Mouse (Mus musculus) kidney, postnatal 10 days (tissue): ENCODE results near the gene Capn10.
A peak's percentile ranks its signal among the peaks of the same experiment; 100 is the strongest.

ENCODE experiments used
- DNase-seq: peaks from one replicate; pipeline ENCODE4 v3.0.0; 2021; ENCODE audit warnings: mixed read lengths

The Capn10 gene

DNA sequence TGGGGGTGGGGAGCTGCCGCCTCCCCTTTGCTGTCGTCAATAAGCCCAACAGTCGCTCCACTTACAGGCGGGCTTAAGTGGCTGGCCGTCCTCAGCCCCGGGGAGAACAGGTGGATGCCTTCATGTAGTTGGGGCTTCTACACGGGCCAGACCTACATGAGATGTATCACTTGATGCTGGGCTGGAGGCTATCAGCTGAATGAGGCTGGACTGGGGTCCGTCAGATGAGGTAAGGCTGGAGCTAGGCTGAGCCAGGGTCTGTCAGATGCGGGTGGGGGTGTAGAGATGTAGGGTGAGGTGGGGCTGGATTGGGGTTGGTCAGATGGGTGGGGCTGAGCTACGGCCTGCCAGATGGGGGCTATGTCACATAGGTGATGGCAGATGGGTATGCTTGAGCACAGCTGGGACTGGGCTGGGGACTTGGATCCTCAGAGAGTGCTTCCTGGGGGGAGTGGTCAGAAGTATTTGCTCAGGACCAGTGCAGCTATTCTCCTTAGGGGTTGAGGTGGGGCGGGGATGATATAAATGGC is 45.0 kb downstream of the Capn10 start:
- DNase-seq, result no peak

DNA sequence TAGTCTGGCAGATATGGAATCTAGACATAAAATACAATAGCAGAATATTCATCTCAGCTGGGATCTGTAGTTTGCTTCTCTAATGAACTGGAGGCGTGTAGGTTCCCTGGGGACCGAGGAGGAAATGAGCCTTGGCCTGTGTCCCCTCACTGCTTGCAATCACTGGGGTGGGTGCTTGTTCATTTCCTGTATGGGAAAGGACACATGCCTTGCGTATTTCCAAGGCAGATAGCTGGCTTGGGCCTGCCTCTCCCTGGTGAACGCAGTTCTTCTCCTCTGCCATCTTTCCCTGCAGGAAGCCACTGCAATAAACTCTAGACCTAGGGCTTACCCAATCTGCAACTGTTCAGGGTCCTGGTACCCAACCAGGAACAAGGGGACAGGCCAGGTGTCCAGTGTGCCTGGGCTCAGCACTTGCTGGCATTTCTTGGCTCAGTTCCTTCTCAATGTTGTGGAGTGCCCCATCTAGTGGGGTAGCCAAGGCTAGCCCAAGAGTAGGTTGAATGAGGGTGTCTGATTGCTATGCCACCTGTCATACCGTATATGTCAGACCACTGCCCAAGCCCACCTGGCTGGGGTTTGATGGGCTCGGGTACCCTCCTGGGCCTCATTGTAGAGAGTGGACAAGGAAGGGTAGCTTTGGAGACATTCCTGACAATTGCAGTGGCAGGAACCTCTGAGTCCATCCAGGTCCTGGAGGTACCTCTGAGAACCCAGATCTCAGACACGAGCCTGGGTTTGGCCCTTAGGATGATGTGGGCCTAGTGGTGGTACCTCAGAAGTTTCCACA is 47.1 kb downstream of the Capn10 start:
- peak; percentile 82 for DNase-seq

GRCm38 (mm10) chr1:92982931-92983605 is 48.9 kb downstream of the Capn10 start:
- no peak for DNase-seq

GRCm38 (mm10) chr1:92984999-92985398 is 50.8 kb downstream of the Capn10 start:
- no peak for DNase-seq

DNA sequence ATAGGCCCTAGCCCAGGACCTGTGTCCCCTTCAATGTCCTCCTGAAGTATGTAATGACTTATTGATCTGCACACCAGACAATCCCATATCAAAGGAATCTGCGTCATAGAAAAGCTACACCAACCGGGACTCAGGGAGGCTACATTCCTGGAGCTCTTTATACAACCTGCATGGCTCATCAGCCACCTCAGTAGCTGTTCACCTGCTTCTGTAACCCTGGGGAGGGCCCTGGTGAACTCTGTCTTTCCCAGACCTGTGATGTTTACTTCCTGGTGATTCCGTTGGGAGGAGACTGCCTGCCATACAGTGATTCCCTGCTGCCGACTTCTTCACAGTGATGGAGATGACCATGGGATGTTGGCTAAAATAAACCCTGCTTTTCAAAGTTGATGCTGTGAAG is 54.7 kb downstream of the Capn10 start:
- no peak for DNase-seq

DNA sequence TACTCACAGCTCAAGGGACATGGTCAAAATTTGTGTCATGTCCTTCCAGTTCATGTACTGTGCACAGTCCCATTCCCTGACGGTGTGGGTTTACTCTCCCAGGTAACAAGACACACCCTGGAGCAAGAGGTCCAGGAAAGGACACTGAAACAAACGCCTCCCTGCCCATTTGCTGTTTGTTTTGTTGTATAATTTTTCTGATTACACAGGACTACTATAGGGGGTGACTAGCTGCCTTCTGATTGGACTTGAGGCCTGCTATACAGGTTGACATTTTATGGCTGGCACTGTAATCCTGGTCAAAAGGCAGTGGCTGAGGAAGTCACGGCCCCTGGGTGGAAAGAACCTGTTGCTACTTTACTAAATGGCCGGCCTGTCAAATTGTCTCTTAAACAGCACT is 55.7 kb downstream of the Capn10 start:
- no peak for DNase-seq

DNA sequence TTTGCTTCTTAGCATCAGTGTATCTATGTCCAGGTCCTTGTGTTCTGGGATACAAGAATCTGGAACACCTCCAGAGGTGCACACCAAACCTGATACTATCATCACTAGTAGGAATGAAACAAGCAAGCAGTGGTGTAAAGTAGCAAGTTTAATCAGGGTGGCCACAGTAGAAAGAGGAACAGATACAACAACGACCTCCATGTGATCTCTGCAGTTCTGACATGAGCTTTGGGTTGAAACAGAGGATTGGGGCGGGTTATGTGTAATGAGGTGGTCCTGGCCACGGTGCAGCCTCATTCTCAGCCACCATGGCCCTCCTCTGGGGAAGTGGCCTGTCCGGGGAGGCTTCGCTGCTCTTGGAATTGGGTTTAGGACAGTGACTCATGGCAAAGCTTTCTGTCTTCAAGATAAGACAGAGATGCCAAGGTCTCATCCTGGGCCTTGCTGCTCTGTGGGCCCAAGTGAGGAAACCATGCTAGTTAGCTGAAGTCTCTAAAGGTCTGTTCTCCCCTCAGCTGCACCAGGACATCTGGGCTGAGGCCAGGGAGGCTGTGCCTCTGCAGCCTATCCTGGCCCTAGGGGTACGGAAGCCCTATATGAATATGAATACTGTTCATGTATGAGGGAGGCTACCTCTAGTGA is 58.2 kb downstream of the Capn10 start:
- no peak for DNase-seq

GRCm38 (mm10) chr1:92992880-92993279 is 58.7 kb downstream of the Capn10 start:
- DNase-seq, result no peak
